Mouse (Mus musculus): ENCODE results near the gene Id2.

Id2 gene

DNA sequence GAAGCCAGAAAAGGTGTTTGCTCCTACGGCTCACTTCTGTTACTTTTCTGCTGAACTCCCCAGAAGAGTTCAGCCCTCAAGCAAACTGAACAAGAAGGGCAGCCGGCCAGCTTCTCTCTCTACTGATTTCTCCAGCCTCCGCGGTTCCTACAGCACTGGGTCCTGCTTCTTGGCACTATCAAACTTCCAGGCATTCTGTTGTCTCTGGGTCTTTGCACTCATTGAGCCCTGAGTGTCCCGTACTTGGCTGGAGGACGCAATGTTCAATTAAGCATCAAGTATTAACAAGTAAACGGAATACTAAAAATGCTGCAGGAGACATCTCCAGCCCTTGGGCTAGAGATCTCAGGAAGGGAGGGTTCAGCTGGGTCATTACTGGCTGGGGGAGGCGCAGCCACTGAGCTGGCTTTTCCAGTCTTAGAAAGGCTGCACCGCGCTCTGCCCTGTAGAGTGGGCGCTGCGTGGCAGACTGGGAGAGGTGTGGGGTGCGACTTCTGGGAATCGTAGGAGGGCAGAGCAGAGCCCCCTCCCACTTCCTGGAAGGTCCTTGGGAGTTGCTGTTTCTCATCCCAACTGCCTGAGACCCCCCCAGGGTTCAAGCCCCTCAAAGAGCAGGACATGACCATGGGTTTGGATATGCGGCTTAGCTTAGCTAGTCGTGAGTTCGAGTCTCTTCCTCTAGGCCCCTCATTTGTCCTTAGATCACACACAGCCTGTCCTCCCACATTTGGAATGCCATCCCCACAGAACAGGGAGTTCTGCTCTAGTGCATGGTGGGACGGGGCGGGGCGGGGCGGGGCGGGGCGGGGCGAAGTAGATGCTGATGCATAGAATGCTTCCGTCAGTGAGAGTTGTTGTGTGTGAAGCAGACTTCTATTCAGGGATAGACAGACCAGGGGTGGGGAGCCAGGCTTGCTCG, 13.4 kb downstream of the Id2 start:
- DNase-seq (ENCODE audit: low spot score) = no peak

DNA sequence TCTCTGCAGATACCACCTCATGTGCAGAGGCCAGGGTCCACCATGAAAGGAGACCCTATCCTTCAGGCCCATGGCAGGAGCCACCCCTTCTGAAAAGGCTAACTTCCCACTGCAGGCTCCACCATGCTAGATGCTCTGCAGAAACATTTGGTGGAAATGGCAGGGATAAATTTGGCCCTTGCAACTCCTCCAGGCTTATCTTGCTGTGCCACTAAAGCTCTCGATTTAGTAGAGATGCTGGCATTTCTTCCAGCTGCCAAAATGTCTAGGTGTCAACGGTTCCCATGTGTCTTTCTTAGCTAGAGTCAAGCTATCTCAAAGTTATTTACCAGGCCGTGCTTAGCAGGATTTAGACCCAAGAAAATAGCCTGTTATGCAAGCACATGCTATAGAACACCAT, 22.6 kb downstream of the Id2 start:
- DNase-seq (ENCODE audit: low spot score) = no peak

DNA sequence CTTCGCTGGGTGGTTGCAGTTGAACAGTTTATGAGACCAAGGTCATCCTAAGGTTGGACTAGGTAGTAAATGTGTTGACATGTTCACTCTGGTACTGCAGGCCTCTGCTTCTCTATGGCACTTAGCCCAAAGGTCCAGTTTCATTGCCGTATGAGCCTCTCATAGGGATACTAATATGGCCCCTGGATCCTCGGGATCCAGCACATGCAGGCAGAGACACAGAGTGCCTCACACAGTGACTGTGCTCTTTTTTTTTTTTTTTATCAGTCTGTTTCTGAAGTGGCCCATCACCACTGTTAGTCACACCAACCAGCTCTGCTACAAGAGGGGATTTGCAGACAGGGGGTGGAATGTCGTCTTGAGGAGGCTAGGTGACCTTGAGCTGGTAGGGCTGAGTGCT, 23.6 kb downstream of the Id2 start:
- DNase-seq (ENCODE audit: low spot score) = no peak

DNA sequence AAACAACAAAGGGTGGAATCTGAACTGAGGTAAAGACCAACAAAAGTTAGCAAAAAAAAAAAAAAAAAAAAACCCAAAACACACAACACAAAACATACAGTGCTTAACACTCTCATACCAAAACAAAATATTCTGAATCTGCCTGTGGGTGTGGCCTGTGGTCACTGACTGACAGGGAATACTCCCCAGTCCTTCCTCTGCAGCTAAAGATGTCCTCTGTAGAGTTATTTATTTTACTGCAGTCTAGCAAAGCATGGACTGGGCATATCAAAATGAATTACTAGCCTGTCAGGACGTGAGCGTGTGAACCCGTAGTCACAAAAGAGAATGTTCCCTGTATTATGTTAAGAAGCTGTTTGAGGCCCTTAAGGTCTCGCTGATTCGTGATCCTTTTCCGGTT, 34.7 kb downstream of the Id2 start:
- no peak for DNase-seq (ENCODE audit: low spot score)

DNA sequence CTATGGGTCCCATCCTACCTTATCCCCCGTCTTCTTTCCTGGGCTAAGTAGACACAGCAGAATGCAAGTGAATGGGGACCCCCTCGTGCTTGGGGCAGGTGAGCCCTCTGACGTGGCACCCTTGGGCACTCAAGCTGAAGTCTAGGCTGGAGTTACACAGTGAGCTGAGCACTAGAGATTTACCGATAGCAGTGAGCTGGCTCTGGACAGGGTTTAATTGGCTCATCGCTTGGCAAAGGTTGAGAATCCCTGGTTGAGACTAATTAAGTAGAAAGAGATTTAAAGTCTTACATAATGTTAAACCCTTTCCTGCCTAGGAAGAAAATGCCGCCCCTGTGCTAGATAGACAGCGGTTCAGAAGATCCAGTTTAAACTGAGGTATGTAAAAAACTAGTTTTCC, 36.0 kb downstream of the Id2 start:
- no peak for DNase-seq (ENCODE audit: low spot score)

DNA sequence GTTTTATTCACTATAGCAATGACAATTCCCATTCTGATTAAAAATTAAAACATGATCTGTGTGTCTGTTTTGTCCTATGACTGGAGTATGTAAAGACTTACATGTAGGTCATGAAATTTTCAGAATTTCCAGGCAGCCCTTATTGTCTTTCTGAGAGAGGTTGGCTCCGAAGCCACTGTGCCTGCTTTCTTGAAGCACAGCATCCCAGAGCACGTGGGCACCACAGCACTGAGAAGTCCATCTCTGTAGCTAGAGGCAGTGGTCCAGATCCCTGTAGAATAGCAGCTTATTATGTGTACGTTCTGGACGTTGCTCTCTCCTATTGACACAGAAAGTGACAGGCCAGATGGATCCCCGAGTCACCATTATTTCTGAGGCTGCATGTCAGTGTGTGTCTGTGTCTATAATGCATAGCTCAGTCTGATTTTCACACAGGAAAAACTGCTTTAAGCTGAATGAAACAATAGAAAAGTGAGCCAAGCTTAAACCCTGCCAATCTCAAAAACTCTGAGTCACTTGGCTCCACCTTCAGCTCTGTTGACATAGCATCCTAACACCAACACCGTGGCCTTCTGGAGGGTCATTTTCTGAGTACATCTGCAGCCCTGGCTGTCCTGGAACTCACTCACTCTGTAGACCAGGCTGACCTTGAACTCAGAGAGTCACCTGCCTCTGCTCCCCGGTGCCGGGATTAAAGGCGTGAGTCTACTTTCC, 37.3 kb downstream of the Id2 start:
- DNase-seq (ENCODE audit: low spot score) = no peak

DNA sequence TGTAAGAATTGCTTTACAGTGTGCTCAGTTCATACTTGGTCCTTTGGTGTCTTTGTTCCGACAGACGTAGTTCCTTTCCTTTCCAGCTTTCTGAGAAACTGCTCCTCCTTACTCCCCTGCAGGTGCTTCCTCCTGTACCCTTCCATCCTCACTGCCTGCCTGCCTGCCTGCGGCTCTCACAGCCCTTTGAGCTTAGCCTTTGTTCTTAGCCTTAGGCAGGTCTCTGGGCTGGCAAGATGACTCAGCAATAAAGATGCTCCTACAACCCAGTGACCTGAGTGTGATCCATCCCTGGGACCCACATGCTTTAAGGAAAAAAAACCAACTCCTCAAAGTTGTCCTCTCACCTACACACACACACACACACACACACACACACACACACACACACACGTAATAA, 42.0 kb downstream of the Id2 start:
- no peak for DNase-seq (ENCODE audit: low spot score)

DNA sequence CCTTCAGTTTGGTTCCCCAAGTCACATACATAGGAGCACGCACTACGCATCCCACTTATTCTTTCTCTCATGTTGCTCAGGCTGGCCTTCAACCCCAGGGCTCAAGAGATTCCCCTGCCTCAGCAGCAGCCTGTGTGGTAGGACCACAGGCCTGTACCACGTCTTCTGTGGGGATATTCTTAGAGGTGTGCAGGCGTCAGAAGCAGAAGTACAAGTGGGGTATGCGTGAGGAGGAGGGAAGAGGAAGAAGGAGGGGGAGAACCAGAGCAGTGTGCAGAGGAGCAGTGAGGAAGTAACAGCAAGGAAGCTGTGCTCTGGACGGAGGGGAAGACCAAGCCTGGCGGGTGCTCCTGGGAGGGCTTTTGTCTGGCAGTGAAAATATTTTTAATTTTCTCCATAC, 42.4 kb downstream of the Id2 start:
- no peak for DNase-seq (ENCODE audit: low spot score)

DNA sequence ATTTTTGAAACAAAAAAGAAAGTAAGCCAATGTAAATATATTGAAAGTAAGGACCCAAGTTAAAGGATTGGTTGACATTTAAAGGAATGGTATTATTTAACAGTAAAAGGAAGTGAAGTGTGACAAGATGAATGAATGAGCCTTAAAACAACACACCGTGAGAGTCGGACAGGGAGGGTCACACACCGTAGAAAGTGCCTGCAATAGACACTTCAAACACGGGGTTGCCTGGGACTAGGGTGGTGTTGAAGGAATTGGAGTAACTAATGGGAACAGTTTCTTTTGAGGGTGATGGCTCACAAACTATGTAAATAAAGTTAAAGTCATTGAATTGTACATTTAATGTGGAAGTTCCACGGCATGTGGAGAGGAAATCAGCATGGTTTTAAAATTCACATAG, 47.7 kb downstream of the Id2 start:
- no peak for DNase-seq (ENCODE audit: low spot score)

DNA sequence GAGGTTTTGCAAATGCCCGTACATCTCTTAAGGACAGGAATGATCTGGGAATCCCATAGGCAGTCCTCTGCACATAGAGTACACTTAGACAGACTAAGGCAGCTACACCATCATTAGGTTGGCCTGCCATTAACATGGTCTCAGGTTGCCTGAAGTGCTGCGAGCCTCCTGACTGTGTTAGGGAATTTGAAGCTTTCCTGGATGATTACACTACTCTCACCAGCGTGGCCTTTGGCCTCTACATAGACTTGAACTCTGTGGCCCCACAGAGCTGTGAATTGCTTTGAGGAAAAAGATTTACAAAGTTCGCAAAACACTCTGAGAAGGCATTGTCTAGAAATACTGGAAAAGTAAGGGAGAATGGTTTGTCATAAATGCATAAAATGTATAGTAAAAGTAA, 52.4 kb downstream of the Id2 start:
- no peak for DNase-seq (ENCODE audit: low spot score)

DNA sequence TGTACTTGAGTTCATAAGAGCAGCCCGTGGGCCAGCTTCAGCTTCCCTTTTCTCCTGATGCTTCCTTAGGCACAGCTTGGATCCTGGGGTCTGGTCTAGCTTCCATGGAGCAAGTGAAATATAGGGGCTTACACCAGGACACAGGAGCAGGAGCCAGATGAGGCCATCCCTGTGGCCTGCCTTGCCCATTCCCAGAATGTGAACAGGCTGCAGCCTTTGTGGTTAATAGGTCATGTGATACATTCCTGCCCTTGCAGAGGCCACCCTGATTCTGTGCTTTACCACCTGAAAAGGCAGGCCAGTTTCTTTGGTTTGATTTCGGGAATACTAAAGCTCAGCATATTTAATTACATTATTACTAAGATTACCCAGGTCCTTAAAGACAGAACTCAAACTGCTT, 52.9 kb downstream of the Id2 start:
- DNase-seq (ENCODE audit: low spot score) = no peak
